Mouse (Mus musculus) liver, adult (tissue): ENCODE data around the gene Mtmr4.

ENCODE experiments used
- GATA4 ChIP-seq: IDR thresholded peaks from 2 replicates; pipeline ENCODE4 v1.6.1; 2014; ENCODE audit warnings: mild to moderate bottlenecking, low read length; ENCODE audit not compliant: insufficient replicate concordance

Mtmr4 gene

DNA sequence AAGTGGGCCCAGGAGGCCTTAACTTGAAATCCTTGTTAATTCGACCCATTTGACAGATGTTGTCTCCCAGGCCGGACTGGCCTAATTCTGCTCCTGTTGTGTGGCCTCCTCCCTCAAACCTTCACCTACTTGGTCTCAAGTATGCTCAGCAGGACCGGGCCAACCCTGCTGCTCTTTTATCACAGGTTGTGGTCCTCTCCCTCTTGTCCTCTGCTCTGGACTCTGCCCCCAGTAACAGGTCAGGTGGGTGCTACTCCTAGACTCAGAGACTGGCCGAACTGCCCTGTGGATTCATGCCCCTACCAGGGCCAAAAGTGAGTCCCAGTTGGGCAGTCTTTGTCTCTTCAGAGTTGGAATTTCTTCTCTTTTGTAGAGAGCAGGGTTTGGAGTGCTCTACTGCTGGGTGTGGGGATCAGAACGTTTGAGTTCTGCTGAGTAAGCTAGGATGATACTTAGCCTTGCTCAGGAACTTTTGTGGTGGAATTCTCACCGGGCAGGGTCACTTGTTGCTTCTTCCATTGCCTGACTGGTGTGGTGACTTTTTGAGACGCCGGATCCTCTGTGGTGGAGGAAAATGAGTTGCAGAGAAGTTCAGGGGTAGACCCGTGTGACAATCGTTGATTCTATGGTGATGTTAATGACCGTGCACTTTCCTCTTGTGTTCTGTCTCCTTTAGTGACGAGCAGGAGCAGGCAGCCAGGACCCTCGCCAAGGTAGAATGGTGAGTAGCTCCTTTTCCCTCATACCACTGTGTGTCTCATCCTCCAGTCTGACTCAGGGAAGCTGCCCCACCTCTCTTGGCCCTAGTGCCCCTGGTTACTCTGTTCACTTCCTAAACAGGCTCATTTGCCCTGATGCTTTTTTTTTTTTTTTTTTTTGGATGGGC, 994 bp downstream of the Mtmr4 start:
- TF ChIP-seq GATA4 = no peak

DNA sequence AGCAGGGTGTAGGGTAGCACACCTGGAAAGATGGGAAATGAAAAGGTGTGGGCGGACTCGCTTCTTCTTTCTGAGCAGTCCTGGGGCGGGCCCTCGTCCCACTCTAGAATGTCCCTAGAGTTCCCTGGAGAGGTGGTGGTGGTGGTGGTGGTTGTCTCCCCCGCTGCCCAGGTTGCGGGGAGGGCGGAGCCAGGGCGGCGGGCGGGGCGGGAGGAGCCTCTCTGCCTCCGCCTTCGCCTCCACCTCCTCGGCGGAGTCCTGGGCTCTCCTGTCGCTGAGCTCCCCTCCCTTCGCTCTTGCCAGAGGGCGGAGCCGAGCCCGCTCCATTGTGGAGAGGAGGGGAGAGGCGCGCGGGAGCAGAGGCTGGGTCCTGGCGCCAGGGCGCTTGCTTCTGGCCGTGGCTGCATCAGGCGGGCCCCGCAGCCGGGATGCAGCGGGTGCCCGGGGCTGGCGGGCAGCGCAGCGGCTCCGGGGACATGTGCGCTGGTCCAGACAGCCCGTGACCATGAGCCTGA, 3.4 kb downstream of the Mtmr4 start:
- no peak for TF ChIP-seq GATA4

DNA sequence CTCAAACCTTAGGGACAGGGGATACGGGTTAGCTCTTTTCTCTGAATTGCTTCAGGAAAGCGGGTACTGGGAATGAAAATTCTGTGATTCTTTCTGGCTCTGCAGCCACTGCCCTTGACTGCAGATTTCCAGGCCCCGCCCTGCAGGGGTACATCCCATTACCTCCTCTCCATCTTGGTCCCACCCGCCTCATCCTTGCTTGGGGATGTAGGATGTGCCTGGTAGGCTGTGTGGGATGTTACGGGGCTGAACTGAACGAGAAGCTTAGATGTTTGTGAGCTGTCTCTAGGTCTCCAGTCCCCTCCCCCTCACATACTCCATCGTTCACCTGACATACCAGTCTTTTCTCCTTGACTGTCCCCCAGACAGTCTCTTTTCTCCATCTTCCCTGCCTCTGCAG, 4.0 kb downstream of the Mtmr4 start:
- TF ChIP-seq GATA4 = no peak

DNA sequence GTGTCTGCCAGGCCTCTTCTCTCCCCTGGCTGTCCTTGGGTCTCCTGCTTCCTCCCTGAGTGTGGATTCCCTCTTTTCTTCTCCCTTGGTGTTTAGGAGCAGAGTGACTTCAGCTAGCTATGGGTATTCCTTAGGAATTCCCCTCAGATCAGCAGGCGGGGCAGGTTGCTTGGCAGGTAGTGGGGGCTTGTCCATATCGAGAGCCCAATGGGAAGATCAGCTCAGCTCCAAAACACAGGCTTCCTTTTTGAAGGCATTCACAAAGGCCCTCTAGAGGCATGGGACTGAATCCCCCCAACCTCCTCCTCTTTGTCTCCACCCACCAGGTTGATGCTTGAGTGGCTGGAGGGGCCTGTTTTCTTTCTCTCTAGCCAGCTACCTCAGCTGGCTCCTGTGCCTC, 4.5 kb downstream of the Mtmr4 start:
- no peak for TF ChIP-seq GATA4

DNA sequence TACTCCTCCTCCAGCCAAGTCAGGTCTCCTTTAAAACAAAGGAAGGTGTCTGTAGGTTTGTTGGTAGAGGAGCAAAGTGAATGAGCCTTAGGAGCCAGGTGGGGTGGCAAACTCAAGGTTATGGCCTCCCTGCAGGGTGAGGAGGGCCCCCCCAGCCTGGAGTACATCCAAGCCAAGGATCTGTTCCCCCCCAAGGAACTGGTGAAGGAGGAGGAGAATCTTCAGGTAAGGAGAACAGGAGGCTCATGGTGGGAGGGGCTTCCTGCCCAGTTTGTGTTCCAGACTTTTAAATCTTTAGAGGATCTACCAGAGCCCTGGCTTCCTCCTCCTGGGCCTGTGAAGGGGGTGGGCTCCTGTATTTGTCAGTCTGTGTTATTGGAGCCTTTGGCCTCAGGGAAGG, 5.1 kb downstream of the Mtmr4 start:
- no peak for TF ChIP-seq GATA4

DNA sequence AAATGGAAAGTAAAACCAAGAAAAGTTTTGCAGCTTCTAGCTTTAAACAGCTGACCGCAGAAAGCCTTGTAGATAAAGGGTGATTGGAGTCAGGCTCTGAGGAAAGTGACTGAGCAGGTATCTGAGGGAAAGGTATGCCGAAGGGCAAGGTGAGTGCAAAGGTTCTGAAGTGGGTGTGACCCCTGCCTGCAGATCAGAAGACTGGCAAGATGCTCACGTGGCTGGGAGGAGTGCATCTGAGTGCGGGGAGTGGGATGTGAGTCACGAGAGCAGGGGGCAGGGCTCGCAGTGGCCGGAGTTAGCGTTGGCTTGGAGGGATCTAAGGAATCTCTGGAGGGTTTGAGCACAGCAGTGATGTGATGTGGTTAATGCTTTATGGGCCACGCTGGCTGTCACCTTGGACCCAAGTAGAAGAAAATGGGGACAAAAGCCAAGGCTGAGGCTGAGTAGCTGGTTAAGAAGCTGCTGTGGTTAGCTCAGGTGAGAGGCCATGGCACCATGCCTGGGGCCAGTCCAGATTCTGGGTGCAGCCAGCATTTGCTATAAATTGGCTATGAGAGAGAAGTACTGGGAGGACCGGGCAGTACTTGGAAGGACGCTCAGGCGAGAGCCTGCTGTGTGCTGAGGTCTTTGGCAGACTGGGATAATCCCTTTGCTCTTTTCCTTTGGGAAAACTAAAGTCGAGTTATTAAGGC, 7.6 kb downstream of the Mtmr4 start:
- TF ChIP-seq GATA4 = no peak

DNA sequence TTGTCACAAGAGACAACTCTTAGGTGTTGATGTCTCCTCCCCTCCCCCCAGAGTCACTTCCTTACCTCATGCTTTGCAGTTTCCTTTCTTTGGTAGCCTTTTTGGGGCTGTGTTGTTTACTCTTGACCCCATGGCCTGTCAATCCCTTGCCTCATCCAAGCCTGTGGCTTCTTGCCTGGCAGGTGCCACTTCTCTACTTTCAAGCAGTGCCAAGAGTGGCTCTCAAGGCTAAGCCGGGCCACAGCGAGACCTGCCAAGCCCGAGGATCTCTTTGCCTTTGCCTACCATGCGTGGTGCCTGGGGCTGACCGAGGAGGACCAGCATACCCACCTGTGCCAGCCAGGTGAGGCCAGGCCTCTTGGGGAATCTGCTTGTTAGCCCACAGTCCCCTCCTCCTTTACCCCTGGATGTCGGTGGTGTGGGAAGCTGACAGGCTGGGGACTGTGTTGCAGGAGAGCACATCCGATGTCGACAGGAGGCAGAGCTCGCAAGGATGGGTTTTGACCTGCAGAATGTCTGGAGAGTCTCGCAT, 8.4 kb downstream of the Mtmr4 start:
- no peak for TF ChIP-seq GATA4

DNA sequence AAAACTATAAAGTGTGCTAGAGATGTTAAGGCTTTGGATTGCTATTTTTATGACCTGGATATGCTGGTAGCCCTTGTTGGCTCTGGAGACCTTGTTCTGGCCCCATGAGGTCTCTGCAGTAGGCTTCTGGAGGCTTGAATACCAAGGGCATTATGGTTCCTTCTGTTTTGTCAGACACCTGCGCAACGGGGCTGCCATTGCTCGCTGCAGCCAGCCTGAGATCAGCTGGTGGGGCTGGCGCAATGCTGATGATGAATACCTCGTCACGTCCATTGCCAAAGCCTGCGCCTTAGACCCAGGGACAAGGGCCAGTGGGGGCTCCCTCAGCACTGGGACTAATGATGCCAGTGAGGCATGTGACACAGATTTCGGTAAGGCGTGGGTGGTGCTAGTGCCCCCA, 10.3 kb downstream of the Mtmr4 start:
- no peak for TF ChIP-seq GATA4

DNA sequence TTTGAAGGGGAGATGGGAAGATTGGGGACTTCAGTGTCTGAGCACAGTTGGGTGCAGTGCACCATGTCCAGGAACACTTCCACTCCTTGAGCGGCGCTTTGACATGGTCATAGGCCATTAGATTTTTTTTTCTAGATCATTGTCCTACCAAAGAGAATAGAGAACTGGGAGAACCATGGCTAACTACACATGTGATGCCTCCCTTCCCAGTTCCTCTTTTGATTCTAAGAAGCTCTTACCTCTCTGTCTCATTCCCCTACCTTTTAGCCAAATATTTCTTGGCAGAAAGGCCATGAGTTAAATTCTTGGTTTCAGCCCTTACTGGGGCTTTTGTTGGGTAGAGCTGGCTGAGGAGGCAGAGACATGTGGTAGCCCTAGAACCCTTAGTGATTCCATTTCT, 11.6 kb downstream of the Mtmr4 start:
- TF ChIP-seq GATA4 = no peak

DNA sequence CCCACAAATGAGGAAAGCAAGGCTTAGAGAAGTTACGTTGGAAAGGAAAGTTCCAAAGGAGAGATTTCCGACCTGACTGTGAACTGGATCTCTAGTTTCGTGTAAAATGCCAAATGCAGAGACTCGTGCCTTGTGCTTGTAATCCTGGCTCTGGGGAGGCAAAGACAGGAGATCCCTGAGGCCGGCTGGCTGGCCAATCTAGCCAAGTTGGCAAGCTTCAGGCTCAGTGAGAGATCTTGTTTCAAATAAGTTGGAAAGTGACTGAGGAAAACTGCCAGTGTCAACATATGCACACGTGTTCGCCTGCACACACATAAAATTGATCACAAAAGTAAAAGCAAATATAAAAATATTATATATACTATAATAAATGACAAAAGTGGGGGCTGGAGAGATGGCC, 17.3 kb downstream of the Mtmr4 start:
- no peak for TF ChIP-seq GATA4

DNA sequence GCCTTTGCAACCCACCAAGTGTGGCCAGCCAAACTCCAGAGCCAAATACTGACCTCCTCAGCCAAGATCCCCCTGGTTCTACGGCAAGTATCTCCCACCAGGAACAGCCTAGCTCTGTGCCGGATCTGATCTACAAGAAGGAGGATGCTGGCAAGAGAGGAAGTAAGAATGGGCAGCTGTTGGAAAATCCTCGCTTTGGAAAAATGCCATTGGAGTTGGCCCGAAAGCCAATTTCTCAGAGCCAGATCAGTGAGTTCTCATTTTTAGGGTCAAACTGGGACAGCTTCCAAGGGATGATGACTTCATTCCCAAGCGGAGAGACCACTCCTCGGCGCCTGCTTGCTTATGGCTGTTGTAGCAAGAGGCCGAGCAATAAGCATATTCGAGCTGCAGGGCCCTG, 19.6 kb downstream of the Mtmr4 start:
- no peak for TF ChIP-seq GATA4

DNA sequence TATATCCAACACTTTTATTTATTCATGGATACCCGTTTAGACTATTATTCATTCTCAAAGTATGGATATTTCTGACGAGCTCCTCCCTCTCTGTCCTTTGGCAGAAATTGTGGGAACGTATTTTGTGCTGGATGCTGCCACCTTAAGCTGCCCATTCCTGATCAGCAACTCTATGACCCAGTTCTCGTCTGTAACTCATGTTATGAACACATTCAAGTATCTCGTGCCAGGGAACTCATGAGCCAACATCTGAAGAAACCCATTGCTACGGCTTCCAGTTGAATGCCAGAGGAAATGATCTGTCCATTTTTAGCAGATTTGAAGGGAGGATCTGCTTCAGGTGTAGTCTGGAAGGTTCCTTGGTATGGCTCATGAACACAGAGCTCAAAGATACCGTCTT, 22.0 kb downstream of the Mtmr4 start:
- TF ChIP-seq GATA4 = no peak

DNA sequence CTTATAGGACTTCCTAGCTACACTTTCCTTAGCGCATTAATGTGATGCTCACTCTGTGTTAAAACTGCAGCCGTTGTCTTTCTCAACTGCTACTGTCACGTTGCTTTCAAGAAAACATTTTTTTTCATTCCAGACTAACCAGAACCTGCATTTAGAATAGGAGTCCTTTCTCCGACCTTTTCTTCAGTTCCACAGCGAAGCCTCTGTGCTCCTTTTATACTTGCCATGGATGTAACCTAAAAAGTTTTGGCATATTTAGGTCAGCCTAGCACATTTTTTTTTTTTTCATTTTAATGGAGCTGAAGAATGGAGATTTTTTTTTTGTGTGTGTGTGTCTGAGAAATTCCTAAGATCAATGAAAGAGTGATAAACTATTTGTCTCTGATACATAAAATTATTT, 23.6 kb downstream of the Mtmr4 start:
- TF ChIP-seq GATA4 = no peak

DNA sequence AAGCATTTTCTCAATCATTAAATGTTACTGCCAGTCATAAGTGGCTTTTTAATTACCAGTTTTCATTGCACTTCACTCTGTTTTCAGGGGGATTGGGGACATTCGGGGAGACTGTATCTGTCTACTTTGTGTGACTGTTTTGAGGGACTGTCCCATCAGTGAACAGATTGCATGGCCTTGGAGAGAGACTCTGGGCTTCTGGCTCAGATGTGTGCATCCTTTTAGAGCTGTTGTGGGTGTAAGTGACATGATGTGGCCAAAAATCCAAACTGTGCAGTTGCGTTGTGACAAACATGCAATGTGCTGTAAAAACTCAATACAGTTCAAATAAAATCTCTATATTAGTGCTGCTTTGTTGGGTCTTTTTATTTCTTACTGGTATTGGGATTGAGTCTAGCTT, 24.0 kb downstream of the Mtmr4 start:
- no peak for TF ChIP-seq GATA4

DNA sequence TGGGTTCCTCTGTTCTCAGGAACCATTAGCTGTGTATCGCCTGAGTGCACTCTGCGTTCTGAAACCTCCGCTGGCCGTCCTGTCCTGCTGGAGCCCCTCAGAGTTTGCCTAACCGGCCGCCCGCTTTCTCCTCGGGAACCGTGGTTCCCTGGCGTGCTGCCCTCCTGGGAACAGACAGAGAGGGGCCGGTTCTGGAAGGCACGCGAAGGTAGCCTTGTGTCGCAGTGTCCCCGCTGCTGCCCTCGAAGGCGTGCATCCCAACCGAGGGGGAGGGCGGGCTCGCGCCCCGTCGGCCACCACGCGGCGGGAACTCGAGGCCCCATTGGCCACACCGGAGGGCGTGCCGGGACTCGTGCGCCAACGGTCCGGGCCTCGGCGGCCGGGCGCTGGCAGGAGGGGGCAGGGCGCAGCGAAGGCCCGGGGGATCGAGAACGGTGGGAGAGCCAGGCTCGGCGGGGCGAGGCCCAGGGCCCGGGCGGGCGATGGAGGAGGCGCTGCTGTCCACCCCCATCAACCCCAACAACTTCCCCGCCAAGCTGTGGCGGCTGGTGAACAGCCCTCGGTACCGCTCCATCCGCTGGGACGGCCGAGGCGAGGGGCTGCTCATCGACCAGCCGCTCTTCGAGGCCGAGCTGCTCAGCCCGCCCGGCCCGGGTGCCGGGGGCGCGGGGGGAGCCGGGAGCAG, 25.0 kb downstream of the Mtmr4 start, which contains the start of gene Hsf5:
Gene Hsf5, plus strand, starts transcription at position 375 of the 685 bp plus-strand sequence.
- no peak for TF ChIP-seq GATA4
